Mouse (Mus musculus) inflammation-experienced regulatory T-cells (primary cell): Measurements from ENCODE around the gene Gdi2. TPM values are rescaled to one million over a fixed set of nuclear protein-coding genes. Genes with fewer than 3 reads are reported as not detected.

Experiments
- polyA plus RNA-seq, 2 experiments: library from polyadenylated mRNA; unstranded; fragments of 100-300 nt; shearing (Covaris generic); gene quantifications; one replicate each; pipeline ENCODE4 v1.2.1; 2017

Gdi2 gene
- polyA plus RNA-seq: 100 to 1,000 TPM; 344 to 347 TPM

DNA sequence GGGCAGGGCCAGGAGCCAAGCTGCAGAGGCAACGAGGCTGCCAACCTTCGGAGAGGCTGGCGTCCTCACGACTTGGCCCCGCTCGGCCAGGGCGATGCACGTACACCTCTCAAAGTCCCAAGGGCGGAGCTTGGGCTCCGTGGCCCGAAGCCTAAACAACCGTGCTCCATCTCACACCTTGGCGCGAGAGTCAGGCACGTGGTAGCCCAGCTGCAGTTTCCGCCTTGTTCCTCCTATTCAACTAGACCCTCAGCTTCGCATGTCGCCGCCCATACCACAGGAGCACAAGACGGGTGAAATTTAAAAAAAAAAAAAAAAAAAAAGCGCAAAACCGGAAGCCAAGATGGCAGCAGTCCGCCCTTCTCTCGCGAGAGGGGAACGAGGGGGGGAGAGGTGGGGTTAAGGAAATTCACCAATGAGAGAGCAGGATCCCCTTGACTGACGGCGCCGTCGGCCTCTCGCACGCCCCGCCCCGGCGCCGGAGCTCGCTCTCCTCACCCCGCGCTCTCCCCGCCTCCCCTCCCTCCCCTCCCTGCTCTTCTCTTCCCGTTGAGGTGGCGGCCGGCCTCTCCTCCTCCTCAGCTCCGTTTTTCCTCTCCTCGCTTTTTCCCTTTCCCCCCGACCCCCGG lies at the start of gene Gdi2:
Gdi2 (plus strand) TSS at position 470 of the 629 bp plus-strand sequence.

DNA sequence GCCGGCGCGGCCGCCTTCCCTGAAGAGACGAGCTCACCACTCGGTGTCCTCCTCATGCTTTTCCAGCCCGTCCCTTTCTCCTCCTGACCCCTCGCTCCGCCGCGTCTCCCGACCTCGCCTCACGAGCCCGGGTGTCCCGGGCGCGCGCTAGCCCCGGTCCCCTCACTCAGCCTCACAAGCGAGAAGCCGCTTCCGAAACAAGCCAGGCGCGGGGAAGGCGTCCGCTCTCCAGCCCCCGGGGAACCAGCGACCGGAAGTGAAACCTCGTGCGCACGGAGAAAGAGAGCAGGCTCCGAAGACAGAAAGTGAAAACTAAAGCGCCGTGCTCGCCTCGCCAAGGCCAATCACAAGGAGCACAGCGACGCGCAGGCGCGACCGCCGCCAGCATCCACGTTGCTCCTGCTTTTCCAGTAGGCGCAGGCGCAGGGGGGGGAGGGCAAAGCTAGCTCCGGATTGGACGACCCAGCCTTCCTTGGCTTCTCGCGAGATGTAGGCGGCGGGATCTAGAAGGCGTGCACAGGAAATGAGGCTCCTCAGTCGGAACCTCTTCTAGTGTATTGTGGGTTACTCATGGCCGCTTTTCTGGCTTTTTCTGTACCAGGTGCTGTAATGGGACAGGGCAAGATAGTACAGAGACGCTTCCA lies 73.1 kb downstream of the Gdi2 start, which contains the start of gene Fam208b:
Fam208b (minus strand) TSS at position 314 of the 644 bp plus-strand sequence.

Other genes with a start within 250 kb of the Gdi2 start
- 10 to 100 TPM; 37.9 to 43.6 TPM for gene Fam208b, start 73.0 kb downstream of the Gdi2 start, polyA plus RNA-seq
- gene Asb13, start 96.0 kb downstream of the Gdi2 start, polyA plus RNA-seq: 10 to 100 TPM; 37.8 to 62.2 TPM